ENCODE assay signal across 8 mouse cellular contexts in genomic region chr10:78043406-78043836, GRCm38 (mm10). TPM values are rescaled to one million over a fixed set of nuclear protein-coding genes. Genes with fewer than 3 reads are reported as not detected.
DNase-seq lines count a peak whose midpoint lies in the region; ATAC-seq and TF ChIP-seq lines count a peak whose summit lies in the region.

Gene Aire (minus strand): TSS chr10:78043610.

- no peak for TF ChIP-seq POLR2A in MEL (IDR thresholded peaks at IDR 0.05; ENCODE audit: control insufficient read depth in 1 of 2, insufficient read depth in 1 of 2, low read depth in 1 of 2, low read length in 2 of 2, poor library complexity in 1 of 2)

- H3K36me3 ChIP-seq in MEL (ENCODE audit: control insufficient read depth in 1 of 2, insufficient read depth in 2 of 2, low read length in 2 of 2), result no peaks in the 10 kb centered on the region
- no peaks in the 10 kb centered on the region for H3K36me3 ChIP-seq in forebrain, embryonic 12.5 days (replicated peaks)
- no peaks in the 10 kb centered on the region for H3K36me3 ChIP-seq in lung, postnatal 0 days (ENCODE audit: insufficient read depth, low read length)

- TF ChIP-seq RAD21 in MEL (IDR thresholded peaks at IDR 0.05; ENCODE audit: low read depth, low read length), result peak; percentile 27

- no peaks in the 10 kb centered on the region for H3K4me1 ChIP-seq in MEL (ENCODE audit: control insufficient read depth in 1 of 2, insufficient read depth in 2 of 2, low read length in 2 of 2)
- no peaks in the 10 kb centered on the region; the same call in 1 of the 2 replicates for H3K4me1 ChIP-seq in forebrain, embryonic 12.5 days
- H3K4me1 ChIP-seq in lung, postnatal 0 days (ENCODE audit: insufficient read depth, low read depth, low read length), result peaks cover 7% of the 10 kb centered on the region; the same call in 1 of the 2 replicates

- peak; percentile 48 for DNase-seq in MEL (ENCODE audit: low read depth, low spot score)
- DNase-seq in c-Kit-positive CD71-positive TER-119-positive erythroid progenitor cells, embryonic 14.5 days (ENCODE audit: low spot score), result peak; percentile 47
- peak; percentile 57 for DNase-seq in heart, postnatal 4 days
- peak; percentile 56 to 70 for DNase-seq in layer of hippocampus, adult 2 months (ENCODE audit: low spot score in 2 of 2)
- DNase-seq in lung, postnatal 0 days (ENCODE audit: low spot score), result peak; percentile 75
- DNase-seq in retina, postnatal 1 day, result peak; percentile 79
- peak; percentile 91 for DNase-seq in thymus, postnatal 4 days

- no peak within 1 kb of the TSS for H3K4me3 ChIP-seq in MEL (ENCODE audit: control insufficient read depth in 1 of 2, insufficient read depth in 1 of 2, low read depth in 2 of 2, low read length in 2 of 2)
- peak within 1 kb of the TSS; percentile 29 for H3K4me3 ChIP-seq in forebrain, embryonic 12.5 days (replicated peaks)
- H3K4me3 ChIP-seq in layer of hippocampus, adult 2 months, result peak within 1 kb of the TSS; percentile 37
- peak within 1 kb of the TSS; percentile 14; the same call in 1 of the 2 replicates for H3K4me3 ChIP-seq in lung, postnatal 0 days (ENCODE audit: low read depth, low read length)

- no peak within 1 kb of the TSS for H3K27ac ChIP-seq in MEL (ENCODE audit: control insufficient read depth, low read depth, low read length)
- no peak within 1 kb of the TSS for H3K27ac ChIP-seq in forebrain, embryonic 12.5 days
- H3K27ac ChIP-seq in layer of hippocampus, adult 2 months, result no peak within 1 kb of the TSS
- no peak within 1 kb of the TSS for H3K27ac ChIP-seq in lung, postnatal 0 days (ENCODE audit: low read length)

- H3K27me3 ChIP-seq in MEL (ENCODE audit: control insufficient read depth in 1 of 2, insufficient read depth in 2 of 2, low read length in 2 of 2), result peaks cover 0 to 5% of the 10 kb centered on the region in 2 experiments
- H3K27me3 ChIP-seq in forebrain, embryonic 12.5 days, result peaks cover 7% of the 10 kb centered on the region; the same call in 1 of the 2 replicates
- H3K27me3 ChIP-seq in lung, postnatal 0 days (replicated peaks; ENCODE audit: insufficient read depth, low read length), result no peaks in the 10 kb centered on the region

- TF ChIP-seq EP300 in MEL (IDR thresholded peaks at IDR 0.05; ENCODE audit: low read depth in 1 of 2, low read length in 2 of 2), result no peak
- no peak for TF ChIP-seq EP300 in lung, postnatal 0 days (IDR thresholded peaks at IDR 0.05)

- H3K9me3 ChIP-seq in MEL (replicated peaks; ENCODE audit: insufficient read depth, low read length), result no peaks in the 10 kb centered on the region
- H3K9me3 ChIP-seq in forebrain, embryonic 12.5 days, result no peaks in the 10 kb centered on the region
- H3K9me3 ChIP-seq in lung, postnatal 0 days (ENCODE audit: low read length), result no peaks in the 10 kb centered on the region

- 2% methylated on average over 27 of the region's 27 CpGs for WGBS in forebrain, embryonic 12.5 days
- WGBS in lung, postnatal 0 days, result 4% methylated on average over 27 of the region's 27 CpGs

- H3K9ac ChIP-seq in MEL (ENCODE audit: control insufficient read depth, low read depth, low read length, poor library complexity, severe bottlenecking), result no peak within 1 kb of the TSS
- H3K9ac ChIP-seq in forebrain, embryonic 12.5 days, result 0 out of 2 replicates have a peak within 1 kb of the TSS, but pooled peaks have one; percentile 18
- no peak within 1 kb of the TSS for H3K9ac ChIP-seq in lung, postnatal 0 days (replicated peaks; ENCODE audit: low read depth)

- peak within 1 kb of the TSS; percentile 52 for H3K4me2 ChIP-seq in forebrain, embryonic 12.5 days
- H3K4me2 ChIP-seq in lung, postnatal 0 days (replicated peaks; ENCODE audit: low read depth, low read length), result peak within 1 kb of the TSS; percentile 48

- no peaks in the 10 kb centered on the region for H3K79me2 ChIP-seq in MEL (ENCODE audit: control insufficient read depth, insufficient read depth, low read length, poor library complexity)

- TF ChIP-seq CTCF in MEL (IDR thresholded peaks at IDR 0.05 in 2 of 3, conservative IDR thresholded peaks at IDR 0.05 in 1 of 3; ENCODE audit: control insufficient read depth in 1 of 3, insufficient read depth in 1 of 3, low read depth in 2 of 3, low read length in 3 of 3, poor library complexity in 1 of 3, severe bottlenecking in 1 of 3), result peak; percentile 71 to 89 (median 72)
- TF ChIP-seq CTCF in layer of hippocampus, adult 2 months (conservative IDR thresholded peaks at IDR 0.05), result peak; percentile 95
- TF ChIP-seq CTCF in lung, postnatal 0 days (IDR thresholded peaks at IDR 0.05), result peak; percentile 89

- ATAC-seq in forebrain, embryonic 12.5 days (ENCODE audit: low FRiP score), result peak; percentile 70
- peak; percentile 68 for ATAC-seq in lung, postnatal 0 days

TF ChIP-seq in MEL, 35 proteins besides CTCF, POLR2A, EP300 and RAD21:
- TF ChIP-seq MYB (IDR thresholded peaks at IDR 0.05; ENCODE audit: low read depth, low read length) (no peak), POLR2AphosphoS2 (IDR thresholded peaks at IDR 0.05; ENCODE audit: low read length) (no peak), RCOR1 (IDR thresholded peaks at IDR 0.05; ENCODE audit: low read depth, low read length) (no peak), TCF12 (IDR thresholded peaks at IDR 0.05; ENCODE audit: low read depth, low read length) (0 out of 2 replicates have a peak, but pooled peaks have one; percentile 6), ZC3H11A (IDR thresholded peaks at IDR 0.05; ENCODE audit: low read depth, low read length) (peak; percentile 18; the same call in 1 of the 2 replicates), USF2 (IDR thresholded peaks at IDR 0.05; ENCODE audit: borderline replicate concordance in 1 of 2, insufficient read depth in 1 of 2, low read depth in 1 of 2, low read length in 2 of 2) (no peak), SMC3 (IDR thresholded peaks at IDR 0.05; ENCODE audit: low read depth, low read length) (peak; percentile 65)

RNA-seq across cellular contexts. Expression of gene Aire, which starts in this region (rescaled TPM):
- not detected in 2 replicates for total RNA-seq in MEL (2012; rRNA removed)
- polyA plus RNA-seq in MEL (2012; ENCODE audit: insufficient read depth in 1 of 2, insufficient read length in 2 of 2, low read depth in 1 of 2, low replicate concordance in 2 of 2, missing spikeins in 1 of 2), result under 1 TPM in 1 of 2 experiments, not detected in 1; 0.17 TPM
- 0.11 and 0.19 TPM in 2 replicates for polyA plus RNA-seq in forebrain, embryonic 12.5 days (2016; fragmentation: Nextera tagmentation; extraction: Ambion mirVana)
- not detected for total RNA-seq in heart, postnatal 4 days (2021)
- under 1 TPM; 0.46 to 0.54 TPM for total RNA-seq in layer of hippocampus, adult 2 months (2021)
- polyA plus RNA-seq in lung, postnatal 0 days (2015; fragmentation: Nextera tagmentation; extraction: Ambion mirVana), result not detected in 2 replicates

Comparison
In these comparisons a context has a peak if more than half of its experiments do, and no peak if none do; other contexts are left out.
1. Peak in DNase-seq in MEL; RNA of the gene not detected or under 1 TPM.
2. Peak in ATAC-seq, H3K4me3 ChIP-seq, H3K9ac ChIP-seq and H3K4me2 ChIP-seq in forebrain, embryonic 12.5 days; RNA of the gene not detected or under 1 TPM.
3. Peak in DNase-seq in heart, postnatal 4 days; RNA of the gene not detected or under 1 TPM.
4. Peak in DNase-seq and H3K4me3 ChIP-seq in layer of hippocampus, adult 2 months; RNA of the gene not detected or under 1 TPM.
5. Peak in DNase-seq, ATAC-seq, H3K4me3 ChIP-seq and H3K4me2 ChIP-seq in lung, postnatal 0 days; RNA of the gene not detected or under 1 TPM.